Mouse (Mus musculus): ENCODE measurements at regions not wholly inside any gene's neighbourhood (a gene's known extent, or its start where the extent isn't known, plus 50 kb on each side); places are given as distances from the start of the nearest gene placed in this dataset.

DNA sequence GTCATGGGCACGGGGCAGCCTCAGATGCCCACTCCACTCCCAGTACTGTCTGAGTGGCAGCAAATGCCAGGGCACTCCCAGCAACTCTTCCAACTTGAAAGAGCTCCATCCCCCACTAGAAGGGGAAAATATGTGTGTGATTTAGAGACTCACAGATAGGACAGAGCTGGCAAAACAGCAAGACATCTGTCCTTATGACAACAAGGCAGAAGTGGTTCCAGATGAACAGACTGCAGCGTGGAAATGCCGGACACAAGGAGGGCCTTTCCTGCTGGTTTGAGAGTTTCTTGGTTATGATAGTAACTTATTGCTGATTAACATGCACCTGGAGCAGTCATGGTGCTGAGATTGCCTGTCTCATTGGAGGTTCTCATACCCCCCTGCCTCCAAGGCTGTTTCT is 192.4 kb upstream of the Nfe2l3 start:
- TF ChIP-seq CTCF (IDR thresholded peaks at IDR 0.05; ENCODE audit: insufficient read depth, low read length) (no peak), POLR2A (IDR thresholded peaks at IDR 0.05; ENCODE audit: borderline replicate concordance, extremely low read depth, low read depth, low read length) (no peak)

Measured in lung, adult 2 months (tissue).